Mouse (Mus musculus): ENCODE data around the gene Ttc9. TPM values are rescaled to one million over a fixed set of nuclear protein-coding genes. Genes with fewer than 3 reads are reported as not detected.

Ttc9 gene
- polyA plus RNA-seq, 1 experiment from 2014 or later: 0.58 TPM

DNA sequence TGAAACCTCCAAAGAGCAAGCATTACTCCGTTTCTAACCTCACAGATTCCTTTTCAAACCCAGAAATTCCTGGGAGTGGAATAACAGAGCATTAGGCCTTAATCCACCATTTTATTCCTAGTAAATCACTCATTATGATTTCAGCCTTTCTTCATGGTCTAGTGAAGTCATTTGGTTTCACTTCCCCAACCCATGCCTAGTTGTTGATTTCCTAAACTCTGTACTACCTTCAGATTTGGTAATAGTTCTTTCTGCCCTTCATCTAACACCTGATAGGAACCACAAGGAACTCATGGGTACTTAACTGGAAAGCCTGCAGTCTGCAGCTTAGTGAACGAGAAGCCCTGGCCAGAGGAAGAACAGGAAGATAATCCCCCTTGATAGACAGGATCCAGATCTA is 44.5 kb downstream of the Ttc9 start:
- Histone ChIP-seq H3K36me3 (ENCODE audit: control insufficient read depth, insufficient read depth, low read length) (no peaks in the 10 kb centered on the region), H3K27ac (ENCODE audit: low read depth, low read length) (no peak overlapping the region), H3K4me2 (no peak overlapping the region), H3K9me3 (ENCODE audit: control insufficient read depth, low read length) (no peaks in the 10 kb centered on the region), H3K4me3 (ENCODE audit: low read depth, low read length) (no peak overlapping the region), H3K27me3 (replicated peaks; ENCODE audit: control insufficient read depth, insufficient read depth, low read length) (no peaks in the 10 kb centered on the region), H3K4me1 (replicated peaks; ENCODE audit: control insufficient read depth, insufficient read depth, low read length) (no peaks in the 10 kb centered on the region), H3K9ac (ENCODE audit: low read depth, low read length) (no peak overlapping the region)
- ATAC-seq (replicated peaks; ENCODE audit: low FRiP score) (no peak), DNase-seq (ENCODE audit: low spot score) (no peak)
- 48% methylated on average over 2 of the region's 2 CpGs for WGBS

- Histone ChIP-seq H3K27ac (ENCODE audit: low read depth, low read length) (no peak overlapping the region), H3K9ac (ENCODE audit: low read depth, low read length) (no peak overlapping the region), H3K4me1 (replicated peaks; ENCODE audit: control insufficient read depth, insufficient read depth, low read length) (no peaks in the 10 kb centered on the region), H3K4me3 (ENCODE audit: low read depth, low read length) (no peak overlapping the region), H3K4me2 (no peak overlapping the region), H3K9me3 (ENCODE audit: control insufficient read depth, low read length) (no peaks in the 10 kb centered on the region), H3K27me3 (replicated peaks; ENCODE audit: control insufficient read depth, insufficient read depth, low read length) (no peaks in the 10 kb centered on the region), H3K36me3 (ENCODE audit: control insufficient read depth, insufficient read depth, low read length) (no peaks in the 10 kb centered on the region)
- no peak for DNase-seq (ENCODE audit: low spot score)
- no peak for ATAC-seq (replicated peaks; ENCODE audit: low FRiP score)
- WGBS: 64% methylated on average over 7 of the region's 7 CpGs
These were observed 48.9 kb downstream of the Ttc9 start for GRCm38 (mm10) chr12:81679807-81680529.

DNA sequence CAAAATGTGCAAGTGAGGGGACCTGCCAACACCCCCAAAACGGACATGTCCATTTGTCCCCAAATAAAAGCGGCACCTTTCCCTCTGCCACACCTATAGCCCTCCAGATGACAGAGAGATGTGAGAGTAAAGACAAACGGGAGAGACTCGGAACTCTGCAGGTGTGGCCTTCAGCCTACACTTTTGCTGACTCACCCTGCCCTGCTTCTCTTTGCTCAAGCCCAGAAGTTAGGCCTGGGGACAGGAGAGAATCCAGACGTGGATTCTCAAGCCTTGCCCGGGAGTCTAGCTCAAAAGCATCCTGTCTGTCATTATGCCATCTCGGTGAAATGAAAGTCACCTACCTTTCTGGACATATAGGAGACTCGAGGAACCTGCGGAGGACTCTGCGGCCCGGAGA is 52.3 kb downstream of the Ttc9 start:
- Histone ChIP-seq H3K4me2 (no peak overlapping the region), H3K27me3 (replicated peaks; ENCODE audit: control insufficient read depth, insufficient read depth, low read length) (no peaks in the 10 kb centered on the region), H3K36me3 (ENCODE audit: control insufficient read depth, insufficient read depth, low read length) (no peaks in the 10 kb centered on the region), H3K9ac (ENCODE audit: low read depth, low read length) (no peak overlapping the region), H3K9me3 (ENCODE audit: control insufficient read depth, low read length) (no peaks in the 10 kb centered on the region), H3K4me1 (replicated peaks; ENCODE audit: control insufficient read depth, insufficient read depth, low read length) (no peaks in the 10 kb centered on the region), H3K27ac (ENCODE audit: low read depth, low read length) (no peak overlapping the region), H3K4me3 (ENCODE audit: low read depth, low read length) (no peak overlapping the region)
- DNase-seq (ENCODE audit: low spot score) (no peak), ATAC-seq (replicated peaks; ENCODE audit: low FRiP score) (no peak)
- 64% methylated on average over 11 of the region's 11 CpGs for WGBS

GRCm38 (mm10) chr12:81684096-81684495 is 53.0 kb downstream of the Ttc9 start:
- DNase-seq (ENCODE audit: low spot score) (no peak), ATAC-seq (replicated peaks; ENCODE audit: low FRiP score) (no peak)
- Histone ChIP-seq H3K9ac (ENCODE audit: low read depth, low read length) (no peak overlapping the region), H3K27ac (ENCODE audit: low read depth, low read length) (no peak overlapping the region), H3K4me2 (no peak overlapping the region), H3K36me3 (ENCODE audit: control insufficient read depth, insufficient read depth, low read length) (no peaks in the 10 kb centered on the region), H3K4me1 (replicated peaks; ENCODE audit: control insufficient read depth, insufficient read depth, low read length) (no peaks in the 10 kb centered on the region), H3K4me3 (ENCODE audit: low read depth, low read length) (no peak overlapping the region), H3K27me3 (replicated peaks; ENCODE audit: control insufficient read depth, insufficient read depth, low read length) (no peaks in the 10 kb centered on the region), H3K9me3 (ENCODE audit: control insufficient read depth, low read length) (no peaks in the 10 kb centered on the region)
- WGBS: 78% methylated on average over 6 of the region's 6 CpGs

GRCm38 (mm10) chr12:81685981-81686380 is 54.9 kb downstream of the Ttc9 start:
- Histone ChIP-seq H3K4me1 (replicated peaks; ENCODE audit: control insufficient read depth, insufficient read depth, low read length) (no peaks in the 10 kb centered on the region), H3K27me3 (replicated peaks; ENCODE audit: control insufficient read depth, insufficient read depth, low read length) (no peaks in the 10 kb centered on the region), H3K9ac (ENCODE audit: low read depth, low read length) (no peak overlapping the region), H3K4me2 (no peak overlapping the region), H3K27ac (ENCODE audit: low read depth, low read length) (no peak overlapping the region), H3K9me3 (ENCODE audit: control insufficient read depth, low read length) (no peaks in the 10 kb centered on the region), H3K36me3 (ENCODE audit: control insufficient read depth, insufficient read depth, low read length) (no peaks in the 10 kb centered on the region), H3K4me3 (ENCODE audit: low read depth, low read length) (no peak overlapping the region)
- WGBS: 59% methylated on average over 3 of the region's 3 CpGs
- no peak for DNase-seq (ENCODE audit: low spot score)
- ATAC-seq (replicated peaks; ENCODE audit: low FRiP score): no peak

- H3K27ac ChIP-seq (ENCODE audit: low read depth, low read length): no peak overlapping the region
- no peak overlapping the region for H3K9ac ChIP-seq (ENCODE audit: low read depth, low read length)
- H3K36me3 ChIP-seq (ENCODE audit: control insufficient read depth, insufficient read depth, low read length): no peaks in the 10 kb centered on the region
- H3K27me3 ChIP-seq (replicated peaks; ENCODE audit: control insufficient read depth, insufficient read depth, low read length): no peaks in the 10 kb centered on the region
- DNase-seq (ENCODE audit: low spot score): no peak
- no peaks in the 10 kb centered on the region for H3K9me3 ChIP-seq (ENCODE audit: control insufficient read depth, low read length)
- ATAC-seq (replicated peaks; ENCODE audit: low FRiP score): no peak
- 66% methylated on average over 12 of the region's 12 CpGs for WGBS
- H3K4me1 ChIP-seq (replicated peaks; ENCODE audit: control insufficient read depth, insufficient read depth, low read length): no peaks in the 10 kb centered on the region
- H3K4me3 ChIP-seq (ENCODE audit: low read depth, low read length): no peak overlapping the region
- no peak overlapping the region for H3K4me2 ChIP-seq
These were observed 55.5 kb downstream of the Ttc9 start for GRCm38 (mm10) chr12:81686406-81687117.

- no peak overlapping the region for H3K4me2 ChIP-seq
- WGBS: 86% methylated on average over 5 of the region's 5 CpGs
- no peak for DNase-seq (ENCODE audit: low spot score)
- ATAC-seq (replicated peaks; ENCODE audit: low FRiP score): no peak
- H3K4me1 ChIP-seq (replicated peaks; ENCODE audit: control insufficient read depth, insufficient read depth, low read length): no peaks in the 10 kb centered on the region
- H3K27ac ChIP-seq (ENCODE audit: low read depth, low read length): no peak overlapping the region
- H3K4me3 ChIP-seq (ENCODE audit: low read depth, low read length): no peak overlapping the region
- no peak overlapping the region for H3K9ac ChIP-seq (ENCODE audit: low read depth, low read length)
- H3K36me3 ChIP-seq (ENCODE audit: control insufficient read depth, insufficient read depth, low read length): no peaks in the 10 kb centered on the region
- H3K9me3 ChIP-seq (ENCODE audit: control insufficient read depth, low read length): no peaks in the 10 kb centered on the region
- no peaks in the 10 kb centered on the region for H3K27me3 ChIP-seq (replicated peaks; ENCODE audit: control insufficient read depth, insufficient read depth, low read length)
These were observed 56.8 kb downstream of the Ttc9 start for GRCm38 (mm10) chr12:81687873-81688272.

DNA sequence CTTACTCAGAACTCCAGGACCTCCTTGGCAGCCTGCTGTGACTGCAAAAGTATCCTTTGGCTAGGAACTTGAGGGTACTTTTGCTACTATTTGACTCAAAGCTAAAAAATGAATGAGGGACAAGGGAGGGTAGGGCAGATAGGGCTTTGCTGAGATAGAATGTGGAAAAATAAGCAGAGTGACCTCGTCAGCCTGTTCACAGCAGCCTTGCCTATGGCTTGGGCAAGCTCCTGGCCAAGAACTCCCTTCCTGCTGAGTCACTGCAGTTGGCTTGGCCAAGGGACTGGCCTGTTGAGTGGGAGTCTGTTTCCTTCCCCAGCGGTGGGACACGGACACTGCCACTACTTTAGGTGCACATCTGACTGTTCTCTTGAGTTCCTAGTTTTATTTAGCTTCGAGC is 57.5 kb downstream of the Ttc9 start:
- Histone ChIP-seq H3K4me3 (ENCODE audit: low read depth, low read length) (no peak overlapping the region), H3K36me3 (ENCODE audit: control insufficient read depth, insufficient read depth, low read length) (no peaks in the 10 kb centered on the region), H3K9ac (ENCODE audit: low read depth, low read length) (no peak overlapping the region), H3K4me1 (replicated peaks; ENCODE audit: control insufficient read depth, insufficient read depth, low read length) (no peaks in the 10 kb centered on the region), H3K4me2 (no peak overlapping the region), H3K27me3 (replicated peaks; ENCODE audit: control insufficient read depth, insufficient read depth, low read length) (no peaks in the 10 kb centered on the region), H3K27ac (ENCODE audit: low read depth, low read length) (no peak overlapping the region), H3K9me3 (ENCODE audit: control insufficient read depth, low read length) (no peaks in the 10 kb centered on the region)
- no peak for DNase-seq (ENCODE audit: low spot score)
- no peak for ATAC-seq (replicated peaks; ENCODE audit: low FRiP score)
- 61% methylated on average over 4 of the region's 4 CpGs for WGBS

DNA sequence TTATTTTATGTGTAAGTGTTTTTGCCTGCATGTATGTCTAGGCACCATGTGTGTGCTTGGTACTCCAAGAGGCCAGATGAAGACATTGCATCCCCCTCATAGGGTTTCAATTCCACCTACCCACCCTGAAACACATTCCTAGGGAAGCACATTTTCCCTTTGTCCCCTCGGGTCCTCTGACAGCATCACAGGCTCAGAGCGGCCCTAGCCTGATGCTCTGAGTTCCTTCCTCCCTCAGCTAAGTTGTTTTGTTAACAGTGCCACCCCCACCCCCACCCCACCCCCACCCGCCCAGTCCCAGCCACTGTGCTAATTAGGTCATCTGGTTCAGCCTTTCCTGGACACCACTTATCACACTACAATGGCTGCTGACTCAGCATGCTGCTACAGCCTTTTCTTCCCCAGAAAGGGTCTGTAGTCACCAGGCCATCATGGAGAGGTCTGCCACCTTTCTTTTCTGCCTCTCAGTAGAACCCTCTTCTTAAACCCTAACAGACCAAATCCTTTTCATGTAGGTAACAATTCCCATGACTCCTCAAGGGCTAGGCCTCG is 58.5 kb downstream of the Ttc9 start:
- Histone ChIP-seq H3K27ac (ENCODE audit: low read depth, low read length) (no peak overlapping the region), H3K27me3 (replicated peaks; ENCODE audit: control insufficient read depth, insufficient read depth, low read length) (no peaks in the 10 kb centered on the region), H3K4me1 (replicated peaks; ENCODE audit: control insufficient read depth, insufficient read depth, low read length) (no peaks in the 10 kb centered on the region), H3K9ac (ENCODE audit: low read depth, low read length) (no peak overlapping the region), H3K9me3 (ENCODE audit: control insufficient read depth, low read length) (no peaks in the 10 kb centered on the region), H3K4me3 (ENCODE audit: low read depth, low read length) (no peak overlapping the region), H3K36me3 (ENCODE audit: control insufficient read depth, insufficient read depth, low read length) (no peaks in the 10 kb centered on the region), H3K4me2 (no peak overlapping the region)
- 39% methylated on average over 4 of the region's 4 CpGs for WGBS
- no peak for DNase-seq (ENCODE audit: low spot score)
- no peak for ATAC-seq (replicated peaks; ENCODE audit: low FRiP score)
